Mouse (Mus musculus): ENCODE measurements around the gene Ano8.

The Ano8 gene

GRCm38 (mm10) chr8:71485142-71486135 lies at the start of gene Ano8:
TSS of gene Ano8 (minus strand) at chr8:71485963.
- DNase-seq, result peak; percentile 88 to 93

- no peak for DNase-seq
Measured at GRCm38 (mm10) chr8:71534263-71534810, 48.6 kb upstream of the Ano8 start.

- DNase-seq, result peak; percentile 56 to 68
Measured at GRCm38 (mm10) chr8:71530735-71531467, 45.1 kb upstream of the Ano8 start.

- DNase-seq, result peak; percentile 50 to 63
Measured at GRCm38 (mm10) chr8:71528362-71529073, 42.8 kb upstream of the Ano8 start.

- no peak for DNase-seq
Measured at GRCm38 (mm10) chr8:71527162-71527870, 41.6 kb upstream of the Ano8 start.

- DNase-seq, result no peak
Measured at GRCm38 (mm10) chr8:71526272-71526671, 40.5 kb upstream of the Ano8 start.

GRCm38 (mm10) chr8:71525226-71526050 lies 39.7 kb upstream of the Ano8 start, which contains the start of gene Ccdc194:
TSS of gene Ccdc194 (minus strand) at chr8:71525711.
- DNase-seq, result no peak

- DNase-seq, result peak; percentile 98 to 99
Measured at GRCm38 (mm10) chr8:71521634-71522033, 35.9 kb upstream of the Ano8 start.

GRCm38 (mm10) chr8:71519037-71519825 lies 33.5 kb upstream of the Ano8 start:
- peak; percentile 78 to 83 for DNase-seq

GRCm38 (mm10) chr8:71516786-71517185 lies 31.0 kb upstream of the Ano8 start:
- DNase-seq, result no peak

GRCm38 (mm10) chr8:71515043-71515442 lies 29.3 kb upstream of the Ano8 start:
- no peak for DNase-seq

- peak in 1 of 2 experiments; percentile 53 for DNase-seq
Measured at GRCm38 (mm10) chr8:71513018-71513754, 27.4 kb upstream of the Ano8 start.

GRCm38 (mm10) chr8:71511644-71512043 lies 25.9 kb upstream of the Ano8 start, which contains the start of gene Plvap:
TSS of gene Plvap (minus strand) at chr8:71511752.
- peak; percentile 43 to 61 for DNase-seq

GRCm38 (mm10) chr8:71509316-71509715 lies 23.6 kb upstream of the Ano8 start:
- DNase-seq, result no peak

- peak; percentile 87 to 92 for DNase-seq
Measured at GRCm38 (mm10) chr8:71507589-71508104, 21.9 kb upstream of the Ano8 start.

- no peak for DNase-seq
Measured at GRCm38 (mm10) chr8:71505979-71506378, 20.2 kb upstream of the Ano8 start.

- no peak for DNase-seq
Measured at GRCm38 (mm10) chr8:71505326-71505725, 19.6 kb upstream of the Ano8 start.

- DNase-seq, result no peak
Measured at GRCm38 (mm10) chr8:71504349-71504748, 18.6 kb upstream of the Ano8 start.

Data from kidney, postnatal 4 days (tissue).